Mouse (Mus musculus): Measurements from ENCODE around the gene Ech1.

Ech1 gene

DNA sequence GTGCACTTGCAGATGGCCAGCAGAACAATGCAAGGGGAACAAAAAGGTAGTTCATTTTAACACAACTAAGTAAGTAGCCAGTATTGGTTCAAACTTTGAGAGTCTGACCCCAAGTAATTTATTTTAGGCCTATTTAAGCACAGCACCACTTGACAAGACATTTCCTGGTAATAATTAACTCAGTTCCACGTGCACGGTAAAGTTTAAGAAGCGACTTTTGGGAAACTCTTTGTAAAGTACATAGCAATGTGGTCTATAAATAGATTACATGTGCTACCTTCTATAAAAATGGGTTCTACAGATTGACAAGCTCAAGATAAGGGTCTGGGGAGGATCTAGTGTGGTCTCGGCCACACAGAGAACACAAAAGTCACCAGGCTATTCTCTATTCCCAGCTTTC lies 21.3 kb upstream of the Ech1 start:
- no peak for DNase-seq (ENCODE audit: low read depth)

DNA sequence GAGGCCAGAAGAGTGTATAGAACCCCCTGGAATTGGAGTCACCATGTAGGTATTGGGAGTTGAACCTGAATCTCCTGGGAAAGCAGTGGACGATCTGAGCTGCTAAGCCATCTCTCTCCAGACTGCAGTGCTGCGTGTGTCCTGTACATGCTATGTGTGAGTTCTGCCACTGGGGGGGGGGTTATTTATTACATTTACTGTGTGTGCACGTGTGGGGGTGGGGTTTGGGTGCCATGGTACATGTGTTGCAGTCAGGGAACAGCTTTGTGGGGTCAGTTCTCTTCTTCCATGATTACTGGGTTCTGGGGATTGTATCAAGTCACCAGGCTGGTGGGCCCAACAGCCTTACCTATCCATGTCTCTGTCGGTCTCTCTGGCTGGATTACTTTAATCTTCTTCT lies 18.1 kb upstream of the Ech1 start:
- DNase-seq (ENCODE audit: low read depth) = no peak

DNA sequence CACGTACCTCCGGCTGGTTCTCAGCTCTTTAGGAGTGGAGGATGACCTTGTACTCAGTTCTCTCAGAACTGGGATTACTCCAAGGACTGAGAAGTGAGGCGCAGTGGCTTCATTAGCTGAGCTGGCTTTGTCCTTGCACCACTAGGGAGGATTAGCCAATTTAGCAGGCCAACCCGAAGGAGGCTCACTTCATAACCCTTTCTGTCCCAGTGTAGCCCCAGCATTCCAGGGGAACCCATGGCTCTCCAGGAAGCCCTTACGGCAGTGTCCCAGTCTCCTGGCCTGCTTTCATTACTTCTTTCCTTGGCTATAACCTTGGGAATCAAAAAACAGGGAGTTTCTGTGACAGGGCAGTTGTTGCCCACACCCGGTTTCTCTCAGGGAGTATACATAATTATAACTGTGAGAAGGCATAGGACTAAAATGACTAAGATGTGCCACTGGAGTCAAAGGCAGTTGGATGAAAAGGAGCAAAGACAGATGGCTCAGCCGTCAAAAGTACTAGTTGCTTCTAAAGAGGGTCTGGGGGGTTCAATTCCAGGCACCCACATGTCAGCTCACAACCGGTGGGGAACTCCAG lies 17.3 kb upstream of the Ech1 start:
- no peak for DNase-seq (ENCODE audit: low read depth)

DNA sequence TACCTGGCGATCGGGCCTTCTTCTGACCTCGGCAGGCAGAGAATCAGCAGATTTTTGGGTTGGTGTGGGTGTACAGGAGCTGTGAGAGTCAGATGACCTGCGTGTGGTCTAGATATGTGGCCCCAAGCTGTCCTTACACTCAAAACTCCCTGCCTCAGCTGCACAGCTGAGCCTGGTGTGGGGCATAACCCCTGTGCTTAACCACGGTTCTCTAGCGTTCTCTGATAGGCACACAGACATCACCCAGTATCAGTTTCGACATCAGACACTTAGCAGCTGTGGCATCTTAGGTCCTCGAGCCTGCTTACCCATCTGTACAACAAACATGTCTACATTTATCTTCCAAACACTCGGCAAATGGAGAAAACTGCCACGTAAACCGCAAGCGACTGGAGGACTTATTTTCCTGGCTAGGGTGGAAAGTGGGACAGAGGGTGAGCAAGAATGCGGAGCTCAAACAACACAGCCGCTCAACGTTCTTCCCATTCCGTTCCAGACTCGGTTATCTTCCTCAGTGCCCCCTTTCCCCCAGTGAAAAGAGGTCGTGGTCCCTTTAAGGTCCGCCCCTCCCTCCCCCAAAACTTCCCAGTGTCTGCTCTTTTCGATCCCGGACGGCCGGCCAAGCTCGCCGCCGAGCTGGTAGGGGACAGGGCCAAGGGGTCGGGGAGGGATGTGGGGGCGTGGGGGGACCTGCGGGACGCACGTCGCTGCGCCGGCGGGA lies 16.6 kb upstream of the Ech1 start, which contains the start of gene Hnrnpl:
Gene Hnrnpl, plus strand, starts transcription at position 321 of the 721 bp plus-strand sequence.
- no peak for DNase-seq (ENCODE audit: low read depth)

DNA sequence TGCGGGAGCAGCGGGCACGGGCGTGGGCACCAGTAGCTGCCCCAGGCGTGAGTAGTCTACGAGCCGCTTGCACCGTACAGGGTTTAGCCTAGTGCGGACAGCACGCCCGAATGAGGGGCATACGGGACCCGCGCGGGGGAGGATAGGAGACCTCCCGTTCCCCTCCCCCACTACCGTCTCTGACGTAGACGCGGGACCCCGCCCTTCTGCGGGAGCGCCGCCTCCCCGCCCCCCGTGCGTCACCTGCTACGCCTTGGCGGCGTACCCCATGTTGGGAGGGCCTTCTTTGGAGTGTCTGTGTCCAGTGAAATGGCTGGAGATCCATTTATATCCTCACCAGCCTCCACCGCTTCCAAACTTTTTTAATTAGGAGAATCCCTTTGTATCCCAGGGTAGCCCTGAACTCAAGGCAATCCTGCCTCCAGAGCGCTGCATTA lies 16.0 kb upstream of the Ech1 start:
- no peak for DNase-seq (ENCODE audit: low read depth)

DNA sequence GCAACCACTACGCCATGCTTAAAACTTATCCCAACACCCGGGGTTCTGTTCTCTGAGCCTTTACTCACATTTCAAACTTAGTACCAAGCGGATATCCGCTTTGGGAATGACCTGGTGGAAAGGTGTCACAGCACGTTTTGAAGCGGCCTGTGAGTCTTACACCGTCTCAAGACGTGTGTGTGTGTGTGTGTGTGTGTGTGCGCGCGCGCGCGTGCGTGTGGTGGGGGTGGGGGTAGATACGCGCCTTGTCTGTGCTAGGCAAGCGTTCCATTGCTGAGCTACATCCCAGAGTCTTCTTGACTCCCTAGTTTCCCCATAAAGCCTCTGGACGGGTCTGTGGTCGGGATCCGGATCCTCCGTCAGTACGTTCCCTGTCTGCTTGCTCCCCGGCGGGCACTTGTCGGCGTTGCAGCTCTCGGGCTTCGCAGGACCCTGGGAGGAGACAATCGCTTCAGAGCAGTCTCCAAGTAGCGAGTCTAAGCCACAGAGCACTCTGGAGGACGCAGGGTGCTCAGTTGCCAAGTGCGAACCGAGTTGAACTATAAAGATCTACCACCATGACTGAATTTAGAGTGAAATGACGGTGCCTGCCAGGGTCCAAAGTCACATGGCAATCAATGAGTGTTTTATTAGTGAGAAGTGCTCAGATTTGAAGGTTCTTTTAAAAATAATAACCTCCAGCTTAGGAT lies 15.5 kb upstream of the Ech1 start:
- no peak for DNase-seq (ENCODE audit: low read depth)

DNA sequence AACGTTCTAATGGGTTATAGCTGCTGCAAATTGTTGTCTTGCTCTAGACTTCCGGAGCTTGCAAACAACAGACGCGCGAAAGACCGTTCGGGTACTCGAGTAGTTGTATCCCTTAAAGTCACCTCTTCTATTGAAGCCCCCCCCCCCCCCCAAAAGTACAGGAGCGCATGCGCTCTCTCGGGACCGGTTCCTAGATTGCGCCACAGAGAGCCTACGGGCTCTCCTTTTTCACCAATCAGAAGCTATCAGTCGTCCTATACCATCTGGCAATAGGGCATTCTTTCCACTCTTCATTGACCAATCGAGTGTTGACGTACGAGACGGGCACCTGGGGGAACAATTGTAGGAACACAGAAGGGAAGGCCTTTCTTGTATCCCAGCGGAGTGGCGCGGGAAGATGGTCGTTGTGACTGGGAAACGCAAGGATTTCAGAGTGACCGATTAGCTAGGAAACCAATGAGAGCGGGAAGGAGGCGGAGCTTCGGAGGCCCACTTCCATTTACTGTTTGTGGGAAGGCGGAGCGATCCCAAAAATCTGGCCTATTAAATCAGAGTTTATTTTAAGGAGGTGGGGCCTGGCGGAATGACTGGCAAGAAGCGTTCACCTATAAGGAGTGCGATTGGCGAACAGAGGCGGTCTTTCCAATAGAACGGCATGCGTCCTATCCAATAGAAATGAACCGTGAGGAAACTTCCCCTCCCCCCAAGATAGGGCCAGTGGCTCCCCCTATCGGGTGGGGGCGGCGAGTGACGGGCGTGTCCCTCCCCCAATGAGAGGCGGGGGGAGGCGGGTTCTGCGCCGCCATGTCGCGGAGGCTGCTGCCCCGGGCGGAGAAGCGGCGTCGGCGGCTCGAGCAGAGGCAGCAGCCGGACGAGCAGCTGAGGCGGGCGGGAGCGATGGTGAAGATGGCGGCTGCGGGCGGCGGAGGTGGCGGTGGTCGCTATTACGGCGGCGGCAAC lies 14.6 kb upstream of the Ech1 start:
- DNase-seq (ENCODE audit: low read depth) = peak; percentile 99

DNA sequence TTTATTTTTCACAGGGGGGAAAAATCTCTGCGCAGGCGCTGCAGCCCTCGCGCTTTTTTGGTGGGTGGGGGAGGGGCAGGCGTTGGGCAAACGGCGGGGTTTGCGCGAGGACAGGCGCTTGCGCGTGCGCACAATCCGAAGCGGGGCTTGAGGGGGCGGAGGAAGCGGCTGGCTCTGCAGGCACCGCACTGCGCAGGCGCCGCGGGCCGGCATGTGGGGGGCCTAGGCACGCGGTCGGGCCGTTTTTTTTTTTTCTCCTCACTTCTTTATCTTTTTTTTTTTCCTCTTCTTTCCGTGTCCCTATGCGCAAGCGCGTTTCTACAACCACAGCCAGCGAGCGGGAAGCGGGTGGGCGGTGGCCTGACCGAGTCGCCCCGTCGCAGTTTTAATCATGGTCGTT lies 13.8 kb upstream of the Ech1 start:
- DNase-seq (ENCODE audit: low read depth) = no peak

DNA sequence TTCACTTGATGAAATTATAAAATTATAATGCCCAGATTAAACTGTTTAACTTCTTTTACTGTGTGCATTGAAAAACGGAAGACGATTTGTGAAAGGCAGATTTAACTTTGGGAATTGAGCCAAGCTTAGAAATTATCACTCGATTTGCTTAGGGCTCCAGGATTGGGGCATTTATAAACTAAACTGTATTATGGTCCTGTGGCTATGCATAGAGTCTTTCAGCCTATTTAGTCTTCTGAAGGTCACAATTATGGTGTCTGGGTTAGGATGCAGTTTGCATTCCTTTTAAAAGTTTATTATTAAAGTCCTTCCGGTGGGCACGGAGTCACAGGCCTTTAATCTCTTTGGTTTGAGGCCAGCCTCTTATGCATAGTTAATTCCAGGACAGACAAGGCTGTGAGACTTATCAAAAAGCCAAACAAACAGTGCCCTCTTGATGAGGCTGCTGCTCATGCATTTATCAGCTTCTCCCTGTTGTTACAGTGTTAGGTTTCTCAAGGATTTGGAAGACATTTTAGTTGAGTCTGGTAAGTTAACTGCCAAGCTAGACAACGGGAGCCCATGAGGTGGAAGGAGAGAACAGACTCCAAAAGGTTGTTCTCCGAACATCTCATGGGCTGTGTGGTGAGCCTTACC lies 13.3 kb upstream of the Ech1 start:
- no peak for DNase-seq (ENCODE audit: low read depth)

DNA sequence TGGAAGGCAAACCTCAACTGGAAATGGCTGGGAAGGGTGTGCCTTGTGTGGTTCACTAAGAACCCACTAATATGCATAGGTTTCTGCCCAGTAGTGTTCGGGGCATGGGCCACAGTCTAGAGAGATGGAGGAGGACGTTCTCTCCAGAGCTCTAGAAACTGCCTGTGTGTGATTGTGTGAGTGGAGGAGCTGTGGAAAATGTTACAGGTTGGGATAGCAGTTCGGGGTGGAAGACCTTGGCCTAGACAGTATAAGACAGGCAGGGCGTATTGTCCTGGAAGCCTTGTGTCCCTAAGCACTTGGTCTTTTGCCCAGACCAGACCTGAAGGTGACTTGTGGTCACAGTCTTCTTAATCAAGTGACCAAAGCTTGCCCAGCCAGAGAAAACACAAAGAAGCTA lies 12.6 kb upstream of the Ech1 start:
- DNase-seq (ENCODE audit: low read depth) = no peak

DNA sequence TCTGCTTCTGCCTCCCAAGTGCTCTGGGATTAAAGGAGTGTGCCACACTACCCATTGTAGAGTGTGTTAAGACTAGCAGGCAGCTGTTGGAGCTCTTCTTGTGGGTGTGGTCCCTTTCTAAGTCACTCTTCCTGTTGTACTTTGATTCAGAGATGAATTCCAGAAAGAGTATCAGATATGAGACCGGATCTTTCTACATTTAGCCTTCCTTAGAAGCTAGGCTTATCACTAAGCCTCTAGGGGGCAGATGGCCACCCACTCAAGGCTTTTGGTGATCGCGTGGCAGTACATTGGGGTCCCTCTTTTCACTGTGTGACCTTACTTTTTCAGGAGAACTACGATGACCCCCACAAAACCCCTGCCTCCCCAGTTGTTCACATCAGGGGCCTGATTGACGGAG lies 12.1 kb upstream of the Ech1 start:
- no peak for DNase-seq (ENCODE audit: low read depth)

DNA sequence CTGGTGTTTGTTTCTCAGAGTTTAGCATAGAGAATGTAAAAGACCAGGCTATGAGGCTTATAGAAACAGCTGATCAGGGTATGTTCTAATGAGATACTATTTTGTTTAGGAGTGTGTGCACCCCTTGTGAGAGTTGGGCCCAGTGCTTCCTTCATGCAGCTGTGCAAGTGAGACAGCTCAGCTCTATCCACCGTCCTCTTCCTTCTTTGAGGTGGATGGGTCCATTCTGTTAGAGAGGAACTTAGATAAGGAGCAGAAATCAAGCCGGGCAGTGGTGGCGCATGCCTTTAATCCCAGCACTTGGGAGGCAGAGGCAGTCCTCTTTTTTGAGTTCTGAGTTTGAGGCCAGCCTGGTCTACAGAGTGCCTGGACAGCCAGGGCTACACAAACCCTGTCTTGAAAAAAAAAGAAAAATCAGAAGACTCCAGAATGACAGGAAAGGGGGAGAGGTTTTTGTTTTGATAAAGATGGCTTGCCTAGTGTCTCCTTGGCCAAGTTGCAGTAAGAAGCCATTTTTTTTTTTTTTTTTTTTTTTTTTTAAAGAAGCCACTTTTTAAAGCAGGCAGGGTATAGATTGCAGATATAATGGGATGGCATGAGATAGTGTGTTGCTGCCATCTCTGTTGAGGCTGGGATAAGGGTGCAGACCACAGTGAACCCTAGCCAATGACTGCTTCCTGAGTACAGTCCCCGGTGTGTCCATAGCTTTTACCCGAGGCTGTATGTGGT lies 10.5 kb upstream of the Ech1 start:
- DNase-seq (ENCODE audit: low read depth) = no peak

DNA sequence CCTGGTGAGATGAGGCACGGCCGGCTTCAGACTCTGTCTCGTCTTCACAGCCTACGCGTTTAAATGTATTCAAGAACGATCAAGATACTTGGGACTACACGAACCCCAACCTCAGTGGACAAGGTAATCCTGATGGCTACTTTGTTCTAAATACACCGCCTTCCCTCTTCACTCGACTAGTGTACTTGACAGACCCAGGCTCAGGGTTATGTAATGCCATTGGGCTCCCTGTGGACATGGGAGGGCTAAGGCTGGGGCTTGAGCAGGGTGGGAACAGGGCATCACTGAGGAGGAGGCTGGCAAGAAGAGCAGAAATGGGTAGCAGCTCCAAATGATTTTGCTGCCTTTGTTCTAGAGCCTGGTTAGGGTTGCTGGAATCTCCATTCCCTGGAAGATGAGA lies 9.8 kb upstream of the Ech1 start:
- DNase-seq (ENCODE audit: low read depth) = no peak

DNA sequence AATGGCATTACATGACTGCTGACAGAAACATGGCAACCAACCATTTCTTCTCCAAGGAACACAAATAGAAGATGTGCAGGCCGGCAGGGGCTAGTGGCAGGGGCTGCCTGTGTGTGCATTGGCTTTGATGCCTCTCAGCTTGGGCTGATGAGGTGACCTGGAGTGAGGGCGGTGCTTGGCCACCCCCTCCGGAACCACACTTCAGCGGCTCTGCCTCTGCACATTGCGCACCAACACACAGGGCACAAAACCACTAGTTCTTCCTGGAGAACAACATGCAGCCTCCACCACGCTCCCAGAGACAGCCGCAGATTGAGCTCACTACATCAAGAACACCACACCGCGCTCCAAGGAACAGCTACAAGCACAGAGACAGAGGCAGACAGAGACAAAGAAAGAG lies 8.8 kb upstream of the Ech1 start:
- DNase-seq (ENCODE audit: low read depth) = no peak

DNA sequence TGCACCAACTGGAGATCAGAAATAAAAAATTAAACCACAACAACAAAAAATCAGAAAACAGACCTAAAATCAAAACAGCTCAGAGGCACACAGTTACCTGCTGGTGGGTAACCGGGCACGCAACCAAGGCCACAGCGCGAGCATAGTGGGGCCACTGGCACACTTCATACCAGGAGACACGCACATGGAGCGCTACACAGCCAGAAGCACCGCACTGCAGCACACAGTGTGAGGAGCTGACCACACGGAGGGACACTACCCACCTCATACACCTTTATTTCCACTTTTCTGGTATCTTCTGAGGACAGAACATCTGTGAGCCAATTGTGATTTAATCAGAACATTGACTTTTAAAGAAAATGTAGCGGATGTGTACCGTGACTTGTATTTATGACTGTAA lies 8.1 kb upstream of the Ech1 start:
- no peak for DNase-seq (ENCODE audit: low read depth)

DNA sequence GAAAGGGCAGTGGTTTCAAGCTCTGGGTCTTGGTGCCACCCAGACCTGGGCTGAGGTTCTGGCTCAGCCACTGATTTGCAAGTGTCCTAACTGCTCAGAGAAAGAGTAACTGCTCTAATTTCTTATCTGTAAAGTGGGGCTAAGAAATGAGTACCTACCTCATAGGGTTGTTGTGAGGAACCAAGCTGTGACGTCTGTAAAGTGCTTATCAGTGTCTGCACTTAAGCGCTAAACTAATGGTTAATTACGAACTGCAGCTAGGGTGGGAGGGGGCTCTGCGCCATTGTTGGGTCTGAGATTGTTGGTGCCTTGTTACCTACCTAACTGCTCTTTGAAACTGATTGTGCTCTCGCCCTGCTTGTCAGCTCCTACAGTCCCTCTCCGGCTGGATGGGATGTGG lies 7.5 kb upstream of the Ech1 start:
- DNase-seq (ENCODE audit: low read depth) = no peak

DNA sequence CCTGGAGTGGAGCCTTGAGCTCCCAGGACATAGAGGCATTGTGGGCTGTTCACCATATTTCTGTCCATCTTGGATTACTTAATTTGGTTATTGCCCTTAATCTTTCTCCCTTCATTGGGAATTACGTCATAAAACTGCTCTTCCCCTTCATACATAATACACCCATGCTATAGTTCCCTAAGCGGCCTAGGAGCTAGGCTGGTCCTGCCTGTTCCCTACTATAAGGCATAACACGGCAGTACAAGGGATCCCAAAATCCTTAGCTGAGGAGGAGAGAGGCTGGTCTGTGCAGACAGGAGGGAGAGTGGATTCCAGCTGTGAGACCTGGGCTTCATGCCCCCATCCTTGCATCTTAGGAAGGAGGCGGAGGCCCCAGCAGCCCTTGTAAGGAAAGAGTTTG lies 7.1 kb upstream of the Ech1 start:
- no peak for DNase-seq (ENCODE audit: low read depth)

DNA sequence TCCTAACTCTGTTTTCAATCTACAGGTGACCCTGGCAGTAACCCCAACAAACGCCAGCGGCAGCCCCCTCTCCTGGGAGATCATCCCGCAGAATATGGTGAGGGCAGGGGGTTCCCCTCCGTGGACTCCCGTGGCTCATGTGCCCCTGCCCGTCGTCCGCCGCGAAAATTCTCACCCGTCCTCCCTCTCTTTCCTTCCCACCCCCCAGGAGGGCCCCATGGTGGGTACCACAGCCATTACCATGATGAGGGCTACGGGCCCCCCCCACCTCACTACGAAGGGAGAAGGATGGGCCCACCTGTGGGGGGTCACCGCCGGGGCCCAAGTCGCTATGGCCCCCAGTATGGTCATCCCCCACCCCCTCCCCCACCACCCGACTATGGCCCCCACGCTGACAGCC lies 6.6 kb upstream of the Ech1 start:
- no peak for DNase-seq (ENCODE audit: low read depth)

DNA sequence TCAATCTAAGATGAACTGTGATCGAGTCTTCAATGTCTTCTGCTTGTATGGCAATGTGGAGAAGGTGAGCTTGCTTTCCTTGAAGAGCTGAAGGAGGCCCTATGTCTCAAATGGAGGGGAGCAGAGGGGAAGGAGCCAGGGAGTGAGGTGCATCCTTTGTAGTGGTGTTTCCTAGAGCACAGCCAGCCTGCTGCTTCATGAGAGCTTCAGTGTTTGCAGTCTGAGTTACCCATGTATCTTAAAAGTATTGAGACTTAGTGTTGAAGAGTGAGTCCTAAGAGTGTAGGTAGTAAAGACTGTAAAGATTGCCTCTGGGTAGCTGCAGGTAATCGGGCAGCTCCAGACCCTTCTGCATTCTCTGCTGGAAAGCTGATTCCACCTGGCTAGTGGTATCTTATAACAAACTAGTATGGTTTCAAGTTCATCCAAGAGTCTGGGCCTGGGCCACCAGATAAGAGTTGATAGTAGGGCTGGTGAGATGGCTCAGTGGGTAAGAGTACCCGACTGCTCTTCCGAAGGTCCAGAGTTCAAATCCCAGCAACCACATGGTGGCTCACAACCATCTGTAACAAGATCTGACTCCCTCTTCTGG lies 6.1 kb upstream of the Ech1 start:
- DNase-seq (ENCODE audit: low read depth) = no peak

DNA sequence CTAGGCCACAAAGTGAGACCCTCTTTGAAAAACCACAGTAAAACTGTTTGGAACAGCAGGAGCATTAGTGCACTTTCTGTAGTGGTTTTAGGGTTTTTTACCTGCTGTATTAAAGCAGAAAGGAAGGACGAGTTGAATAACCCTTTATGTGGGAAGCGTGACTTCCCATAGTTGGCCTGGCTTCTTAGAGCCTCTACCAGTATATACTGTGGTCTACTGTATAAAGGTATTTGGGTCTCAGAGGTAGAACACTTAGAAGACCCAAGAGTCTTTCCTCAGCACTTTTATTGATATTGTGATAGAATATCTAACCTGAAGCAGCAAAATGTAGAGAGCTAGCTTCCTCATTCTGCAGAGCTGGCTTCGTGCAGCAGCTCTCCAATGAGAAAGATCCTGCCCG lies 5.4 kb upstream of the Ech1 start:
- DNase-seq (ENCODE audit: low read depth) = no peak
